Mouse (Mus musculus) embryo, embryonic 11.5 days (tissue): ENCODE data around the gene Cask.
A peak's percentile ranks its signal among the peaks of the same experiment; 100 is the strongest.

ENCODE experiments used
- DNase-seq: peaks from one replicate; pipeline ENCODE4 v3.0.0-alpha.2; 2012; ENCODE audit warnings: low read depth, low spot score

Gene Cask

DNA sequence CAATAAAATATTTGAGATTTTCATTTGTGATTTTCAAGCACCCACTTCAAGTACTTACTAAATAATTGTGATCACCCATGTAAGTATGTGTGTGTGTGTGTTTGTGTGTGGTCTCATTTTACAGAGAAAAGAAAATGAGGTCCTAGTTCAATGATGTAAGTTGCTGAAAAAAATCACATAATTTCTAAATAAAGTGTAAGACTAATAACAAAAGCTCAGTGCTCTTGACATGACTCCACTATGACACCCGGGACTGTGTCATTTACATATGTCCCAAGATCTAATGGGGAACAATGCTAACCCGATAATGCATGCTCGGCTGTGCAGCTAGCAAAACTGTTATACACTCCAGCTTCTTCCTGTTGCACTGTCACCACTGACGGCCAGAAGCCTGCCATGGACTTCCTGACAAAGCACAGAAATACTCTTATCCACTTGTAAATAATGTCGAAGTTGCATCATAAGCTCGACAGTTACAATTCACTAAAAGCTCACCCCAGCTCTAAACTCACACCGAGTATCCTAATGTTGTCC is 130.8 kb downstream of the Cask start:
- no peak for DNase-seq

DNA sequence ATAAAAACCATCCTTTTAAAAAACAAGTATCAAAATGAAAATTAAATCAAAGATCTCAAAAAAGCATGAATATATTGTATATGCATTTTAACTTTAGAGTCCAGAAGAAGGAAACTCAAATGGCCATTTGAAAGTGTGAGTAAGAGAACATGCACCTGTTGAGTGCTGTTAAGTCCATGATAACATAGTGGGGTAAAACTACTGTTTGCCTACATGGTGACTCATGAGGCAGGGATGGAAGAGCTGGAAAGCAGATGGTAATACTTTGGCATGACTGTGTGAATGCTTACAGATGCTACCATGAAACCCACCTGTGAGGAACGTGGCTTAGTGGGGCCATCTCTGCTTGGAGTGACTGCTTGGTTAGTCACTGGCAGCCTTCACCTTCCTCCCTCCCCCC is 132.9 kb downstream of the Cask start:
- DNase-seq = no peak

DNA sequence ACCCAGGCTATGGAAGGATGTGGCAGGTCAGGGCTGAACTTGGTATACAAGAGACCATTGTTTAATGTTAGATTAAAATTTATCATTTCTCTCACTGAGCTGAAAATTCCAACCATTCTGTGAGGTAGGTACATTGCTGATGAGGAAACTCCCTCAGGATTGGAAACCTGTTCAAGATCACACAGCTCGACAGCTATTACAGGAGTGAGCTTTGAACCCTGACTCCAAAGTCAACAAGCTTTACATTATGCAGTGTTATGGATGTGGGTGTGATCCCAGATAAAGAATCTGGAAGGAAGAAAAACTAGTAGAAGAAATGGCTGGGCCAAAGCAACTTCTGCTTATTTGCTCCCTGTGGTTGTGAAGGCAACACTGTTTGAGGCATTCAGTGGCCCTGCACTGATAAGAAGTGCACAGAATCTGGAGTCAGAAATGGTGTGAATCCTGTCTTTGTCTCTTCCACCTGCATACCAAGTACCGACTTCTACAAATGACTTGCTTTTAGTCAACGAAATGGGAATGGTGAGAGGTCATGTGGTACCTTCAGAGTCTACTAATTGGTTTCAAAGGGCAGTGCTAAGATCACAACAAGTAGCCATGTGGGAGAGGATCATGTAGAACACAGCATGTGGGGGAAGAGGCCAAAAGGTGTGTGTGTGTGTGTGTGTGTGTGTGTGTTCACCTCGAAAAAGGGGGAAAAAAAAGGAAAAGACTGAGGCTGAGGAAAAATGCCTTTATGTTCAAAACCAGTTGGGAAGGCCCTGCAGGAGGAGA is 134.2 kb downstream of the Cask start:
- DNase-seq = no peak

DNA sequence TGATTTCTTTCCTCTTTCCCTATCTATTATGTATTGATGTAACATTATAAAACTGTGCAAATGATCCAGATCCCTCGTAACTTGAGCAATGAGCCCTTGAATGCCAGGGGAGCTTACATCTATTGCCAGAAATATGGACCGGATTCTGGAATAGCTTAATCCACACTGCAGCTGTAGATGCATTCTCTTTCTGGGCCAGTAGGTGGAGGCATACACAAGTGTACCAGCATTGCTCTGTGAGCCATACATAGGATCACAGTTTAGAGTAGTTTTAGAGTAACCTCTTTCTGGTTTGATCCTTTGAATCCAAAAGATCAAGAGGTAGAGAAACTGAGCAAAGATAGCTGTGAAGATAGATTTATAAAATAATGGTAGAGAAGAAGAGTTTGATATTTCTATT is 141.0 kb downstream of the Cask start:
- DNase-seq = peak; percentile 9

DNA sequence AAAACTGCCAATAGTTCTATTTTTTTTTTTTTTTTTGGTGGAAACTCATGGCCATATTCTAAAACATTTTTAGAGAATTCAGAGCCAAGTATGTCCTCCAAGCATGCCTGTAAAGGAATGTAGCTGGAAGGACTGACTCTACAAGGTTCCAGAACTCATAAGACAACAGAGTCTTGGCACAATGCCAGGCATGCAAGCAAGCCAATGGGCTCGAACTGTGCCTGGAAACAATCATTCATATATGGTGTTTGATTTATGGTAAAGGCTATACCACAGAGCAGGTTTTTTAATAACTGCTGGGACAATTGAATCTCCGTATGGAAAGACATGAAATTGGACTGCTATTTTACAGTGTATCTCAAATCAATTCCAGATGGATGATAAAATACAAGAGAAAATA is 146.1 kb downstream of the Cask start:
- DNase-seq = peak; percentile 29

DNA sequence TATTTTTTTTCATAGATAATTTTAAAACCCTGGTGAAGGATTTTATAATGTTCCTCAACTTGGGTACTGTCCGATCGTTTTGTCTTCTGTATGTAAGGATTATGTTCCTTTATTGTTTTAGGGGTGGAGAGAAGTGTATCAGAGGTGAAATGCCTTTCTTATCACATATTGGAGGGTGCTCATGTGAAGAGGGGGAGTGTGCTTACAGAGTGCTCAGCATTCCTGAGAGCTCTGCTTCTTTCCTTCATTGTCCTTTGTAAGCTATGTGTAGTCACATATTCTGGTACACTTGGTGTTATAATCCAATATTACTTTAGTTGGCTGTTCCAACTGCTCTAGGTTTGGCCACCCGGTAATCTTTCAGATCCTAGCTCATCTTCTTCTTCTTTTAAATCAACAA is 150.5 kb downstream of the Cask start:
- no peak for DNase-seq

DNA sequence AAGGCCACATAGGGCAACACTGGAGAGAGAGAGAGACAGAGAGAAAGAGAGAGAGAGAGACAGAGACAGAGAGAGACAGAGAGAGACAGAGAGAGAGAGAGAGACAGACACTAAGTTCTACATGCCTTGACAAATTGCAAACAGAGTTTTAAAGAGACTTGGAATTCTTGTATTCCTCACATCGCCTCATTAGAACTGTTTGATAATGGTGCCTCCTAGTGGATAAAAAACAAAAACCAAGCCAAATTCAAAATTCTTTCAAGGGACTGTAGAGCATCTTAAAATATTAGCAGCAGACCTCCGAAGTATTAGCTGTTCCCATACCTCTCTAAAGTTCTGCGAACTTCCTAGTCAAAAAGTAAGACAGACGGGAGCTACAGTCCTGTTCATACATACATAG is 159.3 kb downstream of the Cask start:
- DNase-seq = no peak

DNA sequence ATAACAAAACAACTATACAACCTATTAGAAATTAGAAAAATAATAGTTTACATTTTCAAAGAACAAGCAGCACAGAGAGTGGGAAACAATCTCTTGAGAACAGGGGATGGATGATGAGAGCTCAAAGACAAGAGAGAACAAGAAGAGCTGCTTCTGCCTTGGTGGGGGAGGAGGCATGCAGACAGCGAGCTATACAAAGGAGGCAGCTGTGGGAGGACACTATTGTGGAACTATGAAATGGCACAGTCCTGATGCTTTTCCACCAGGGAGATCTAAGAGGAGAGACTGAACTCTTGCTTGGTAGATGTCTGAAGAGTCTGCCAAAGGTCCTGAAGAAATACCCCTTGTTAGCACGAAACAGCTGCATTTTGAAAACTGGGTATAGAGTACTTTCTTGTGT is 162.8 kb downstream of the Cask start:
- no peak for DNase-seq

DNA sequence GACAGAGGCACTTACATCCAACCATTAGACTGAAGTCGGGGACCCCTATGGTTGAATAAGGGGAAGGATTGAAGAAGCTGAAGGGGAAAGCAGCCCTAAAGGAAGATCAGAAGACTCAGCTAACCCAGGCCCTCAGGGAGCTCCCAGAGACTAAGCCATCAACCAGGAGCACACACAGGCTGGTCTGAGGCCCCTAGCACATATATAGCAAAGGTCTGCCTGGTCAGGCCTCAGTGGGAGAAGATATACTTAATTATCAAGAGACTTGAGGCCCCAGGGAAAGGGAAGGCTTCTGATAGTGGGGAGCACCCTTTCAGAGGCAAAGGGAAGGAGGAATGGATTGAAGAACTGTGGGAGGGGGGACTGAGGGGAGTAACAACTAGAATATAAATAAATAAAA is 164.6 kb downstream of the Cask start:
- DNase-seq = no peak

DNA sequence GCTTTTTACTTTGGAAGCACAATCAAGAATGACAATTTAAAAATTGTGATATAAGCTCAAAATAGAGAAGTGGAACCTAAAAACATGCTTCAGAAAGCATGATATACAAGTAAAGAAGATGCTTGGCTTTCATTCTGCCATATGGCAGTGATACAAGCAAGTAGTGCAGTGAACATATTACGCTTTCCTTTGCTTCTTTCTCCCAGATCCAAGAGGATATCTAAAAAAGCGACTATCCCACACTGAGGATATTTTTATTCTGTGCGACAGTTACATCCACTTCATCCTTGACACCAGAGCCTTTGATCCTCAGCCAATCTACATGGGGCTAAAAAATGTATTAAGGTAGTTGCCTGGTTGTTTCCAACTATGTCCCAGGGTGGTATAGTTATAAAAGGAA is 169.4 kb downstream of the Cask start:
- no peak for DNase-seq

DNA sequence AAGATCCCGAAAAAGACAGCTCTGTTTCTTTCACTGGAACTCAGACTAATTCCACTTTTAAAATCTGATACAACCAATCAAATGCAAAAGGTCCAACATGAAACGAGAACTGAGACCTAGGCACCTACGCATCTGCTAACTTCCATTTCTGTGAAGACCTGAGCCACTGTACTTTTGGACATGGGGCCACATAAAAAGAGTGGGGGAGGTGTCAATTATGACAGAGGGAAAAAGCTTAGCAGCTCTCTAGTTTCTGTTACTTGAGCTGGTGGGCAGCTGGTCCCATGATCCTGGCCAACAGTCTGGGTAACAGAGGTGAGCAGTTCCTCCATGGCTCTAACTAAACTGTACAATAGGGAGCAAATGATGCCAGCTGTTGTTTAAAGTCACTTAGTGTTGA is 178.2 kb downstream of the Cask start:
- no peak for DNase-seq

DNA sequence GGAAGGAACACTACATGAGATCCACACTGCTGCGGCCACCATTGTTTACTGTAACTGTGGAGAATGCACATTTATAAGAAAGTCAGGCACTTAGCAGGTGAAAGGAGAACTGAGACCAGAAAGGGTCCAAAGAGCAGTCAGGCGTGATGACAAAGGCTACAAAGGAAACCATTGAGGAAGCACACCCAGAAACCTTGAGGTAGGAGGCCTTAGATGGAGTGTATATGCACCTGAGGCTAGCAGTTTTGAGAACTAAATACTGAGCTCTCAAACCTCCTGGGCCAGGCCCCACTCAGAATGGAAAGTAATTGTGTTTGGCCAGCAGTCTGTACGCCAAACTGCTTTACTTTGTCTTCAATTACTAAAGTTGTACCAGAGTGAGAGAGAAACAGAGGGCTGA is 180.8 kb downstream of the Cask start:
- no peak for DNase-seq

DNA sequence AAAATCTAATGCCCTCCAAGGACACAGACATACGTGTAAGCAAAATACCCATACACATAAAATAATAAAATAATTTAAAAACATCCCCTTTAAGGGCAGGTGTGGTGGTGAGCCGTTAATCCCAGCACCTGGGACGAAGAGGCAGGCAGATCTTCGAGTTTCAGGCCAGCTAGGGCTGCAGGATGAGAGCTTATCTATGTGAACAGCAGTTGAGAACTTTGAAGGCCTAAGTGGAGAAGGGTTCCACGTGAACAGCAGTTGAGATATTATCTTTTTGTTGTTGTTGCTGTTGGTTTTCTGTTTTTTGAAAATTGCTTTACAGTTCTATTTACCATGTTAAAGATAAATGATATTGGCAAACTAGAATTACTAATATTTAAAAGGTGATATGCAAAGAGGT is 182.3 kb downstream of the Cask start:
- no peak for DNase-seq

DNA sequence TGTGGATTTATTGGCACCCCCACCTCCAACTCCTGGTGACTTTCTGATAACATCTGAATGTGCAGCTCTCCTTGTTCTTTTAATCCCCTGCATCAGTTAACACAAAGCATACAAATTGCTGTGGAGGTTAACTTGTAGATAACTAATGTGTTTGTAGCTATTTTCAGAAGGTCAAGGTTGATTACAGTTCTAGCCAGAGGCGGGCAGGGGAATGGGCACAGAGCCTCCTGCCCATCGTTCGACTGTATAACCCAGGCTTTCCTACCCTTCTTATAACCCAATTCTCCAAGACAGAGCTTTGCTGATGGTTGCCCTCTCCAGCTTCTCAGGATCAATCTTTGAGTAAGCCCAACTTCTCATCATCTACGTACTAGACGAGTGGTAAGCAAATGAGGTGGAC is 190.1 kb downstream of the Cask start, which contains the start of gene Gpr82:
Gene Gpr82, plus strand, starts transcription at position 301 of the 400 bp plus-strand sequence.
- DNase-seq = no peak

DNA sequence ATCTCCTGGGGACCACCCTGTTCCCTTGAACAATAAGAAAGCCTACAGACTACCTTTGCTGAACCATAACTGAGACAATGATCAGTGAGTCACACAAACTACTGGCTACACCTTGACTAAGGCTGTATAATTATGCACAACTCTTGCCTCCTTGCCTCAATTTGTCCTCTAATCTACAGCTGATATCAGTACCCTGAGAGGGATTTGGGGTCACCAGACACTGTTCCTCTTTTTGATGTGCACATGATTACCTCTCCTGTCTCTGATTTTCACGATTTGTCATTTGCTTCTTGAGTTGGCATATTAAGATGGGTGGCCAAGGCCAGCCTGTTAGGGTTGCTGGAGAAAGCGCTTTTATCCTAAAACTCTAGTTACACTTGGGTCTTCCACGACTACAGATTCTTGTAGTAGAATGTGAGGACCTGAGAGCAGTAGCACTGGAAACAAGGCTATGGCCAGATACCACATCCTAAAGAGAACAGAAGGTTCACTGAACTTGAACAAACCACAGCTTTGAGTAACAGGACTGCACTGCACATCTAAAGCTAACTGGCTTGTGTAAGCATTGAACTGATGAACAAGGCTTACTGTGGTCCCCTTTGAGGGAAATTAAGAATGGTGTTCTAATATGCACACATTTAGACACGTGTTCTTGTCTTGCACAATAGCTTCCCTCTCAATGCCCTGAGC is 191.8 kb downstream of the Cask start:
- DNase-seq = no peak

DNA sequence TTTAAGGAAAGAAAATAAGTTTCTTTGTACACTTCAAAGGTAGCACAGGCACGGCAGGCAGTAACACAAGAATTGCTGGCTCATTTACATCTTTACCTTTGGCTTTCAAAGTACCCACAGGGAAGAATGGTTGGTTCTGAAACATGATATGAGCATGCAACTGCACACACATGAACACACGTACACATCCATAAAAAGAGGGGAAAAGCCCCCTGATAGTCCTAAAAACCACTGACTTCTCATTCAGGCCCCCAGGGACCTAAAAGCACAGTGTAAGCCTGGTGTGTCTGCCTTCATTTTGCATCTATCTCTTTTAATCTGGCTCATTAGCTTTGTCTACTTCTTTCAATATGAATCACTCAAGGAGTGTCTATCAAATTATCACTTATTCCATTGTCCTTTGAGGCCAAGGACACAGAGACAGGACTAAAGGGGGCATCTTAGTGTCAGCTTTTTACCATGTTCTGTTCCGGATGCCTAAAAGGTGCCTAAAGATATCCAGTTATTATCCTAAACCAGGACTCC is 192.5 kb downstream of the Cask start:
- no peak for DNase-seq

DNA sequence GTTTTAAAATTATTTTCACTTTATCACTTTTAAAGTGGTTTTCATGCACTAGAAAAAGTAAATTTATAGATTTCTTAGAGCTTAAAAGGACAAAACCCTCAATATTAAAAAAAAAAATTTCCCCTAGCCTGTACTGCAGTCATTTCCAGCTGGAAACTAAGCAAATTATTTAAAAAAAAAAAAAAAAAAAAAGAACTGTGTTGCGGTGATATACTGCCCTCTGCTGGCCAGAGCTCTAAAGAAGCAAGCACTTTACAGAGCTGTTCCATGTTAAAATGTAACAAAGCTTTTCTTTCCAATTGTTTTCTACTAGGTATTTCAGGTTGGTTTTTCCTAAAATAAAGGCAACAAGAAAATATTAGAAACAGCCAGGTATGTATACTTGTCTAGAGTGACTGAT is 194.4 kb downstream of the Cask start:
- peak; percentile 9 for DNase-seq

DNA sequence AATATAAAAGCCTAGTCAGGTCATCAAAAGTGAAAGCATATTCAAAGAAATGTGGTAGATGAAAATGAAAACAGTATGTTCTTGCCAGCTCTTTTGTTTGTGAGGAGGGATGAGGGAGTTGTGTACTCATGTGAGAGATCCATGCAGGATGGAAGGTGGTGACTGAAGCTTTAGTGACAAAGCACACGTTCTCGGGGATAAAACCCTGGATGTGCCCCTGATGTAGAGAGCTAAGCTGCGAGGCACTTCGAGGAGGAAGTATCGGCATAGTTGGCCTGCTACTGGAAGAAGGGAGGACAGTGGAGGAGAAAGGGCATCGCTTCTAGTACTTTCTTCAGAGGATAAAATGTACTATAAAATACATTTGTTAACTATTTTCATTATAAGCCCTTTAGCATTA is 195.3 kb downstream of the Cask start:
- no peak for DNase-seq

DNA sequence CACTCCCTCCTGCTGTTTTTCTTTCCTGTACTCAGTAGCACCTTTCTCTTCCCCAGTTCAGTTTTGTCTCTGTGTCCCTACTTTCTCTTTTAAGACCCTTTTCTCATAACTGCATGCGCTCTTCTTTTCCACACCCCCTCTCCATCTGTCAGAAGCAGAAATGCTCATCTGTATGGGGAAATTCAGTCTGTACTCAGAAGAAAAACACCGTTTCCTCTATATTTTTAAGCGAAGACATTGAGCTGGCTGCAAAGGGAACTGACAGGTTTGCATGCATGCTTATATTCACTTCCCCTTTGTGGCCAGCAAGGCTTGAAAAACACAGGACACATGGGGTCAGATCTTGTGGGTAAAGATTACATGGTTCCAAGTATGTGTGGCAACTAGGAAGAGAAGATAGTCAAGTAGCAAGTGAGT is 196.2 kb downstream of the Cask start:
- DNase-seq = no peak

DNA sequence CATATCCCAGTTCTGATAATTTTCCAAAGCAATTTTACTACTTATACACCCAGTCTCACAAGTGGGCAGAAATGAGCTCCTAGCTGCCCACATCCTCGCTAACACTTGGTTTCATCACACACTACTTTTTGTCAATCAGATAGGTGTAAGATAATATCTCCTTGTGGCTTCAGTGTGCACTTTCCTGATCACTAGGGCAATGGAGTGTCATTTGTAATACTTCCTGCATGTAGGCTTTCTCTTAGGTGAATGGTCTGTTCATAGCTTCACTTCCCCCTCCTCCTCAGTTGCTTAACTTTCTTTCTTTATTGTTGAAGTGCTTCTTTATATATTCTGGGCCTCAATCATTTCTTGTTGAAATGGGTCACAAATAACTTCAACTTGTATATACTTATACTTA is 198.9 kb downstream of the Cask start:
- no peak for DNase-seq

DNA sequence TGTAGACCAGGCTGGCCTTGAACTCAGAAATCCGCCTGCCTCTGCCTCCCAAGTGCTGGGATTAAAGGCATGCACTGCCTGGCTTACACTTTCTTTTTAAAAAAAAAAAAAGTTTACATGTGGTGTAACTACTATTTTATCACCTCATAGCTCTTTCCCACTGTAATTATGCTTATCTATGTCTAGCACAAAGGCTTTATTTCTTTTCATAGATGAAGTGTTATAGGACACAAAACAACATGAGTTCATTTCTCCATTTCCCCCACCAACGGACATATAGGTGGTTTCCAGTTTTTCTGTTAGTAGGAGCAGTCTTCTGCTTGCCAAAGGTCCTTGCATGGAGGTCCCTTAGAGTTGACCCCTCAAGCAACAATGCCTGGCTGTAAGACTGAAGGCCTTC is 199.3 kb downstream of the Cask start:
- no peak for DNase-seq

DNA sequence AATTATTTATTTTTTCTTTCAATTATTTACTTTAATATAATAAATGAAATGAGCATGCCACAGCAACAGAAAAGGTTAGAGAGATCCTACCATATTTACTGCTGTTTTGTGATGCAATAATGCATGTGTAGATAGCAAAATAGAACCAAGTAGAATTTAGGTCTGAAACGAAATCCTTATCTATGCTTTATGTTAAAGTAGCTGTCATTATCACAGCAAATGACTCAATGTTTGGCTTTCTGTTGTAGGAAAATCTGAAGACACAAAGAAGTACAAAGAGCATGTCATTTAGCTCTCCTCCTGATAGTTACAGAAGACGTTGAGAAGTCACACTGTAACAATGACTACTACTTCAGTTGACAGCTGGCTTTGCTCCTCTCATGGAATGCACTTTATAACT is 212.3 kb downstream of the Cask start:
- no peak for DNase-seq

DNA sequence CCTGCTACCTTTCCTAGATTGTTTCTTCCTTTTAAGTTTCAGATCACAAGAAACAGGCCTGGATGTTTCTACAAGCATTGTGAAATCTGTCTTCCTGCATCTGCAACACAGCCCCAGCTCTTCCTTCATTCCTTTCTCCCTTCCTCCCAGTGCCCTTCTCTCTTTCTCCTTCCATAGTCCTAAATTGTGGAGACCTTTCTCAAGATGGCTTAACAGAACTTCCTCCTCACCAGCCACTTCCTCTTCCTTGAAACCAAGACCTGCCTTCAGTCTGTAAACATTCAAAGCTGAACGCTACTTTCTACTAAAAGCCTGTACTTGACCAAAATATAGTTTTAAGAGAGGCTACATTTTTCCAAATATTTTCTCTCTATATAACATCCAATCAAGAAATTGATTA is 214.8 kb downstream of the Cask start:
- DNase-seq = no peak
